Mouse (Mus musculus) myocyte (in vitro differentiated cells): ENCODE measurements around the gene Inka1.

Experiments
- CEBPB ChIP-seq: IDR thresholded peaks from 2 replicates; pipeline ENCODE4 v1.6.1; 2011; ENCODE audit warnings: mild to moderate bottlenecking, moderate library complexity; ENCODE audit not compliant: poor library complexity, insufficient read depth, severe bottlenecking
- E2F4 ChIP-seq: IDR thresholded peaks from one replicate; pipeline ENCODE4 v1.6.1; 2011; ENCODE audit warnings: mild to moderate bottlenecking, control low read depth, moderate library complexity; ENCODE audit not compliant: insufficient read depth
- MYOD1 ChIP-seq, 3 experiments: IDR thresholded peaks; one replicate each; pipeline ENCODE4 v1.6.1; 2011; ENCODE audit warnings: control low read depth in 2 of 3, low read depth in 2 of 3, mild to moderate bottlenecking in 2 of 3, moderate library complexity in 1 of 3; ENCODE audit not compliant: insufficient read length in 2 of 3, control insufficient read depth in 1 of 3
- MYOG ChIP-seq, 3 experiments: IDR thresholded peaks; one replicate each; pipeline ENCODE4 v1.6.1; 2011; ENCODE audit warnings: control low read depth in 2 of 3, low read depth in 2 of 3, mild to moderate bottlenecking in 2 of 3; ENCODE audit not compliant: insufficient read length in 2 of 3, control insufficient read depth in 1 of 3, insufficient read depth in 1 of 3
- POLR2A ChIP-seq: IDR thresholded peaks from one replicate; pipeline ENCODE4 v1.6.1; 2011; ENCODE audit warnings: low read depth, mild to moderate bottlenecking, control low read depth, moderate library complexity; ENCODE audit not compliant: insufficient read length
- POLR2AphosphoS2 ChIP-seq: IDR thresholded peaks from one replicate; pipeline ENCODE4 v1.6.1; 2011; ENCODE audit warnings: low read depth, control low read depth; ENCODE audit not compliant: insufficient read length

- TF ChIP-seq E2F4 (no peak), MYOD1 (IDR thresholded peaks at IDR 0.05; ENCODE audit: control insufficient read depth in 1 of 3, insufficient read length in 2 of 3, low read depth in 2 of 3) (no peak), POLR2A (no peak), MYOG (IDR thresholded peaks at IDR 0.05; ENCODE audit: control insufficient read depth in 1 of 3, insufficient read depth in 1 of 3, insufficient read length in 2 of 3, low read depth in 2 of 3) (no peak), POLR2AphosphoS2 (no peak), CEBPB (no peak)
Observed at GRCm38 (mm10) chr9:107987950-107988349, 2.3 kb upstream of the Inka1 start.
